Mouse (Mus musculus): ENCODE data around the gene Slc45a2.

DNA sequence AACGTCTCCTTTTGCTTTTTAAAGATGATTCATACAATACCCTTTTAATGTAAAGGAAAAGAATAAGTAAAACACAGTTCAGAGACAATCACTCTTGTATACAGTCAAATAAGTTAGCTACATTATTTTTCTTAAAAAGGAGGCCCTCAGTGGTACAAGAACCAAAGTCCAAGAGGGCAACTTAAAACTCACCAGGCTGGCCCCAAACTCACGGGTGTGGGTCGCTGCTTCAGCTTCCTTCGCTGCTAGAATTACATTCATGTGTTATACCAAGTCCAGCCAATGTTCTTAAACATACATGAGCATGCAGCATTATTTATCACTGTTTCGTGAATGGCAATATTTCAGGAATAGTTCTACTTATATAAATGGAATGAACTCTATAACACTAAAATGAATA is 29.7 kb upstream of the Slc45a2 start:
- TF ChIP-seq CTCF (IDR thresholded peaks at IDR 0.05; ENCODE audit: low read depth) (no peak), EP300 (IDR thresholded peaks at IDR 0.05; ENCODE audit: low read depth) (no peak)

Measured in liver, postnatal 0 days (tissue).